Mouse (Mus musculus): ENCODE measurements at regions not wholly inside any gene's neighbourhood (a gene's known extent, or its start where the extent isn't known, plus 50 kb on each side); places are given as distances from the start of the nearest gene placed in this dataset.

DNA sequence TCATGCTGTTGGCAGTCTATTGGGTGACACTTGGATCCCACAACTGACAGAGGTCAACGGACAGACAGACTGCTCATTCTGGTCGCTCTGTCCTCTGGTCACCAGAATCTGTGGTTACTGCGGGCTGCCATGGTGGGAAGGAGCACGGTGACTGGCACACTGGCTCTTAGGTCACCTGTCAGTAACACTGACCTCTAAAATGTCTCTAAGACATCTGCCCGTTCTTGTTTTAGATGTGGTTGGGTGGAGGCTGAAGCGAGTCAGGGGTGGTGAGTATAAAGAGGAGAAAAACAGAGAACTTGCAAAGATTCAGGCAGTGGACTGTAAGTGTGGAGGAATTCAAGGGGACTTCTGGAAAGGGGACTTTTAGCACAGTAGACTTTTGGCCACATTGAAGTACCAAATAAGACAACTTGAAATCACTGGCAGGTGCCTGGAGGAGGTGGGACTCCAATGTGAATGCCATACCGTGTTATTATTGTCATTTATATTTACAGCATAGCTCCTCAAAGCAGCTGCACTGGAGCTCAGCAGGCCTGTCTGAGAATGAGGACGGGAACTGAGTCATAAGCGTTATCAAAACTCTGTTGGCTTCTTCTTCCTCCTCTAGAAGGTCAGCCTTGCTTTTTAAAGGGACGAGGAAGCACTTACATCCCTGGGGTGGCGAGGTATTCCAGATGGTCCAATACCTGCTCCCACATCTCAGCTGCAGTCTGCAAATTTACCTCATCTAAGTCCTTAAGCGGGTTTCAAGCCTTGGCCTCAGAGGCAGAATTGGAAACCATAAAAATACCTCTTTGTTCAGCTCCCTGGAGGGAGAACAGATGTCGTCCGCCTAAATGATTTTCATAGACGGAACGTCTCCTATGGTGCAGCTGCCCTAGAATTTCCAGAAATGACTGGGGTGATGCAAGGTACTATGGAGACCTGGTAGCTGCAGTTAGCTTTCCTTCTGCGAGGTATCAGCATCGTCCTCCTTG, 351.3 kb downstream of the Nuak1 start:
- no peak for DNase-seq

DNA sequence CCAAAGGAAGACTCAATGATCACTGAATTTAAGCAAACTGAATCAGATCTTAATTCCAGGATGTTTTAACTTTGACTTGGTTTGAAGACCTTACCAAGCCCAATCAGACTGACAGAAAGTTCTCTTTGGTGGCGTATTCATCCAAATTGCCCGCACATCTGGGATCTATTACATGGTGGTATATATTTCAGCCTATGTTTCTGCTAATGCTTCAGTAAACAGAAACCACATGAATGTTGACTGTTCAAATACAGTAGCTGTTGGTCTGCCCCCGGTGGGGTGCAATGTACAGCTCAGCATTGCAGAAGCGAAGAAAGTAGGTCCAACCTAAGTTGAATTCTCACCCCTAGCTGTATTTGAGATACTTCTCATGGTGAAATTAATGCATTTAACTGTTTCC, 346.5 kb downstream of the Nuak1 start:
- no peak for DNase-seq

DNA sequence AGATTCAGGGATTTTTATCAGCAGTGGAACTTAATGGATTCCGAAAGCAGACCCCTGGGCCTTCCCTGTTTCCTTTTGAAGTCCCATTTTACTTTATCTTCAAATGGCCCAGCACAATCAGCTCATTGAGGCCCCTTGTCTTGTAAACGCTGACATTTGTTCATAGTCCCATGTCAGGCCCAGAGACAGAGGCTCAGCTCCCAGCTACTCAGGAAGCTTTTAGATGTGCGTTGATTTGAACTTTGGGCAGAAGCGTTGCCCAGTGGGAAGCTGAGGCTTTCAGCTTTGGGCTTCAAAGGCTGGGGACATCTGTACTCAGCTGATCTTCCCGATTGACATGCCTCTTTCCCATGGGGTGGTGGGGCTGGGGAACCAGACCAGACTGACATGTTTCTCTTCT, 343.2 kb downstream of the Nuak1 start:
- DNase-seq = no peak

DNA sequence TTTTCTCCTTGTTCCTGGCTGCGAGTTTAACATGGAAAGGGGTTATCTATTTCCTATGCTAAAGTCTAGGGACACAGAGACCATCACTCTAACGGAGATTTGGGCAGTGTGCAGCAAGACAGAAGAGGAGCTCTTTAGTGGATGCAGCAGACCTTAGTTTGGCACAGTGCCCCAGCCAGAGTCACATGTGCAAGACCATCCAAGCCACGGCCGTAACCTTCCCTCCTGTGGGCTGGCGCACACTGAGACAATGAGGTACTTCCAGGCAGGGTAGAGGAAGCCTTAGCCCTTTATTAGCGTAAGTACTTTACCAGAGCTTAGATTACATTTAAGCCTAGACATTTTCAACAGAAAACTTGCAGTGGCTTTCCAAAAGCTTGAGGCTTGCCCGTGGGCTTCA, 336.4 kb downstream of the Nuak1 start:
- DNase-seq = no peak

DNA sequence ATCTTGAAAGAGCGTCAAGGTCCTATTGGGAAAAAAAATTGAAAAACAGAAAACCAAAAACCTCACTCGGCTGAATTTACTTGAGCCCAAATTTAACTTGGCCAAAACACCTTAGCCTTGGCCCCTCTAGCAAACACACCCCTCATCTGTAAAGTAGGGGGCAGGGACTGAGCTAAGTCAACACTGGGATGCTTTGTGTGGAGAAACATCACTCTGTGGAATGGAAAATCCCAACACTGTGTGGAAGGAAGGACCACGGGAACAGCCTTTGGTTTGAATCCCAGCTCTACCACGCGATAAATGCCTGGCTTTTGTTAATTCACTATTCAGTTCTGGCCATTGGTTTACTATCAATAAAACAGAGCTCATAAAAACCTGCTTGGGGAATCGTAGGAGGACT, 335.8 kb downstream of the Nuak1 start:
- no peak for DNase-seq

DNA sequence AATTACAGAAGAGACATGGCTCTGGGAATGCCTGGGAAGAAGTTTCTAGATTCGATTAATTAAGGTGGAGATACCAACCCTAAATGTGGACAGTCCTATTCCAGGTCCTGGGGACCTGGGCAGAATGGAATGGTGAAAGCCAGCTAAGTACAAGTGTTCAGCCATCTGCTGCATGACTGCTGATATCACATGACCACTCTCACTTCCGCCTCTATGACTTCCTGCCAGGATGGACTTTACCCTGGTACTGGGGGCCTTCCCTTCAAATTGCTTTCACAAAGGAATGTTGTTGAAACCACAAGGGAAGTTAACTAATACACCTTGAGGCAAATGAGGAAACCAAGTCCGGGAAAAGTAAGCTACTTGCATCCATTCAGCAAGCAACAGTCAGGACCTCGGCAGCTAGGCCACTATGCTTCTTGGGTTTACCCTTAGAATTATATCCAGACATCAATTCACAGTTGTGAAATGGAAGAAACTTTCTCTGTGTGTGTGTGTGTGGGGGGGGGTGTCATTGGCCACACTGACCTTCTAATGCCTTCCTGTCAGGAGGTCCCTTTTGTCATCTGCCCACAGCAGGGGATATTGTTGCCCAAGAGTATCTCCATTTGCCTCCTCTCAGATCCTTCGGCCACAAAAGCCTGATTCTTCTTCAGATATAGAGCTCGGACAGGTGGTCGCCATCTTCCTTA, 330.6 kb downstream of the Nuak1 start:
- DNase-seq = no peak

DNA sequence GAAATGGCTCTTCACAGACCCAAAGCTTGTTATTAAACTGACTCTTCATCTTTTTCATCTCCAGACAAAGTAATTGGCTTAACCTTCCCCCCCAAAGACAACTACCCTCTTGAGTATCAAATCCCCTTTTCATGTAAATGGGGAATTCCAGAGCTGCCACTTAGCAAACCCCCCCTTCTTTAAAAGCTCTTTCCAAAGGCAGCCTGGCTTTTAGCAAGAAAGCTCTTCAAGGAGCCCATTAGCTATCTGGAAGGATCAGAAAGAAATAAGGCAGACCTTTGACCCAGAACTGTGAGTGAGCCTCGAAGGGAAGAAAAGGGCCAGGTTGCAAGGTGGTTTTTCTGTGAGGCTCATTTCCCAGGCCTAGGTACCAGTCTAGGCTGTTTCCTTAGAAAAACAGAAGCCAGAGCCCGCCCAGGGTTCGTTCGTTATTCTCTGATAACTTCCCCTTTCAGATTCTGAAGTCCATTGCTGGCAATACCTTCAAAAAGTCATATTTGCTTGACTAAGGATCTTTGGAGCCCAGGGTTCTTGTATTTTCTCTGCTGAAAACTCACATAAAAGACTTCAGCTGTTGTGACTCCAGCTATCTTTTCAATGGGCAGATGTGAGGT, 329.9 kb downstream of the Nuak1 start:
- no peak for DNase-seq

DNA sequence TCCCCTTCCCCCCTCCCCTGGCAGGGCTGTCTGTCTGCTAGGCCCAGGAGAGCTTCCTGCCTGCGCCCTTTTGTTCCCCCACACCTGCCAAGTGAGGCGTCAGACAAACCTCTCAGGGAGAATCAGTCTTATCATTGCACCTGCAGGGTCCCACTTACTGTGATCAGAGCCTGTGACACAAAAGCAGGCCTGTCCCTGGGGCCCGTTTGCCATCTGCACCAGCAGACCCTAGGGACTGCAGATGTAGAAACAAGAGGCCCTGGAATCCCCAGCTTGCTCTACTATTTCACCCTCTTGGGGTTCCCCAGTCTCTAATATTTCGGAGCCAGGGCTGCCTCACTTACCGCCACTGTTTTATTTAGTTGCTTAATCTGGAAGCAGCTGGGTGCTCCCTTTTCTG, 328.9 kb downstream of the Nuak1 start:
- DNase-seq = no peak

DNA sequence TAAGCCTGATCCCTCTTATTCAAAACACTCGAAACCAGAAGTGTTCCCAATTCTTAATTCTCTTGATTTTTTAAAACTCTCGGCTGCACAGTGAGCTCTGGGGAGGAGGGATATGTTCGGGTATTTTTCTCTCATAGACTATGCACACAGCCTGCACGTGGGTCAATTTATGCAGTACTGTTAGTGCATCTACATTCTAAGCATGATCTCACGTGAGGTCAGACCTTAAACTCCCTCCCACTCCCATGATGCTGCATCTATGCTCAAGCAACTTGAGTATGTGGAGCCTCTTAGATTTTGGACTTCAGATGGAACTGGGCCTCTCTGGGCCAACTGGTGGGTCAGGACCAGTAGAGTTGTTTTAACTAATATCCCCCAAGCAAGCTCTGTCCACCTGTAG, 328.5 kb downstream of the Nuak1 start:
- DNase-seq = no peak

DNA sequence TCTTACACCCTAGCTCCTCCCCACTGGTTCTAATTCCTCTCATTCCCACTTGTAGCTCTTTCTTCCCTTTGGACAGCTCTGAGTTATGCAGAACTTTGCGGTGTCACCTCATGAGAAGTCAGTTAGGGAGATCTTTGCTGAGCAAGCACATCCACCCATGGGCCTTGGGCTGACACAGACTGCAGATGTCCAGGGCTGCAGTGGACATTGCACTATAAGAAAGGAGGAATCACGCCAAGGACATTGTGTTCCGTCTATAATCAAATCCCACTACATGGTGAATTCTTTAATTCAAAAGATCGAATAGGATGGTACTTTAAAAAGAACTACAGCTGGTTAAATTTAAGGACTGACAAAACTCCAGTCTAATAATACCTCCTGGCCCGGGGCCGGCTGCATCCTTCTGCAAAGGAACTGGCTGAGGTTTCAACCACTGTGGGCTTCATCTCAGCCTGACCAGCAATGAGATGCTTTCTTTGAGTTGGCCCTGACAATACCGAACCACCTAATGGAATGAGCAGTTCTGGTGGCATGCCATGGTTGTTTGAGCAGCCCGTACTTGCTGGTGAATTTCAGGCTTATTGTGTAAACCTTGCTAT, 320.3 kb downstream of the Nuak1 start:
- DNase-seq = no peak

DNA sequence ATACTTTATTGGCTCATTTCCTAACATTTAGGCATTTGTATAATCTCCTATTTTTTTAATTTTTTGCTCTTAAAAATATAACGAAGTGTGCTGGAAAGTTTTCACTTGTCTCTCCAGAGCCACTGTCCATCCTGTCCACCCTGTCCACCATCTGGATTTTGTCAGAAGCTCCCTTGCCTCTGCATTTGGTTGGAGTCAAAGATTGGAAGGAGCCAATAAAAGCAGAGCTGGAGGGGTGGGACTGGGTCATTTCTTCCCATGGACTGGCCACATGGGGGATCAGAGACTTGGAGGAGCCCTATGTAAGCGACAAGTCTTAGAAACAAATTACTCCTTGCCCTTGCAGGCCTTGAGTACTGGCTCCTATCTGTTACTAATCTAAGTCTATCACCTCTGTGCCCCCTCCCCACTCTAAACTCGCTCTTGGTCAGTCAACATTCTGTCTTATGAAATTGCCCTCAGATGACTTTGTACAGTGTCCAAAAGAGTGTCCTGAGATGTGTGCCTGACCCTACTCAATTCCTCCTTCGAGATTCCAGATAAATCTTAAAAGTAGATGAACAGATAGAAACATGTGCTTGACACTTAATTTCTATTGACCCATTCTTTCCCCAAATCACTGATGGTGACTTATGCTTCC, 303.3 kb downstream of the Nuak1 start:
- no peak for DNase-seq

DNA sequence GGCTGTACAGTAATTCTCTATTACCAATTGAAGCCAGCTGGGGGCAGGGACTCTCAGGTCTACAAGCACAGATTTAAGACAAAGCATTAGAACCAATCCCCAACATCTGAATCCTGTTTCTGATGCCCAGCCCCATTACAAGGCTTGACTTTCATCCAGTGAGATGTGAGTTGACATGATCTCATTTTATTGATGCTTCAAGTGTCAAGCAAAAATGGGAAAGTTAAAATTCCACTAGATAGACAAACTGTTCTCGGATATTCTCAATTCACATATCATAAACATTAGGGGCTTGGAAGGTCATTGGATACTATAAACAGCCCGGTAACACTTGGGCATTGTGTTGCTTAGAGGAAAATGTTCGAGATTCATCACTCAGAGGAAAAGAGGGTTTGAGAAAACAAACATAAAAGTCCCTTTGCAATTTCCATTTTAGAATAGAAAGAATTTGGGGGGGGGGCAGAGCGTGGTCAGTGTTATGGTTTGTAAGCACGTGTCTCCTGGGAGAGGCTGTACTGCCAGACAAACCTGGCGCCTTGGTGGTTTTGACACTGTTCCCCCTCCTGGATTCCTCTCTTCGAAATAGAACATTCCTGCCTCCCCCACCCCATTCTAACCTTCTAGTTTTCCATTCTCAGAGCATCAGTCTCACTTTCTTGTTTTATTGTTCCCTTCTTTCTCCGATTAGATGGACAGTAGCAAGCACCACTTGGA, 297.5 kb downstream of the Nuak1 start:
- no peak for DNase-seq

DNA sequence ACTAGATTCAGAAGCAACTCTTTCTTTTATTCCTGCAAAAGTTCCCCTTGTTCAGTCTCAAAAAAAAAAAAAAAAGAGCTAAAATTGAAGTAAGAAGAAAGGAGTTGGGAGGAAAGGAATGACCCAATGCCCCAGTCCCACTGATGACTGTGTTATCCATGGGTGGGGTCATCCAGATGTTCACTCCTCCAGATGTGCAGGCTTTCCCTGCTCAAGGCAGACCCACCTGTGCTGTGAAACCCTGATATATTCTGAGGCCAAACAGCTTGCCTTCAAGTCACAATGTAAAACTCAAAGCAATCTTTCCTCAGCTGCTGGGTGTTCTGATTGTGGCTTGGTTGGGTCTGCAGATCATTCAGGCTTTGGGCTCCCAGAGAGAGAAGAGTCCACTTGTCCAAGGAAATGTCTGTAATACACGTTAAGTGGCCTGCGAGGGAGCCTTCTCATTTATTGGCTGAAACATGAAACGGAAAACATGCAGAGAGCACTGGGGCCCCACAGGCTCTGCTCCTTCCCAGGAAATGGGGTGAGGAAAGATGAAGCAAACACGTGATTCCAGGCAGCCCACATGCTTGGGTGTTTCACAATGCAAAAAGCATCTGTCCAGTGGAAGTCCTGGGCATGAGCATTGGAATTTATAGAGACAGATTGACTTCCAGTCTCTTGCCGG, 296.6 kb downstream of the Nuak1 start:
- peak; percentile 15 for DNase-seq

DNA sequence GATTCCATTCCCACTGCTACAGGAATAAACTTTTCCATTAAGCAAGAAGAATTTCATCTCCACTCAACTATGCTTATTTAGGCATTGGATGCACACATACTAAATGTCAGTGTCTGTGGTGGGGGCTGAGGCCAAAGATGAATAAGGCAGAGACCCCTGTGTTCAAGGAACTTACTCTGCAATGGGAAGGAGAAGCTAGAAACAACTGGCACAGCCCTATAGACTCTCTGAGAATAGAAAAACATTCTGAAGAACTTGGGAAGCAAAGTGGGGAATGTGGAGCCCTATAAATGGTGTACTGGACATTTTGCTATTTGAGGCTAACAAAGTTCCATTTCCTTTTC, 296.1 kb downstream of the Nuak1 start:
- no peak for DNase-seq

DNA sequence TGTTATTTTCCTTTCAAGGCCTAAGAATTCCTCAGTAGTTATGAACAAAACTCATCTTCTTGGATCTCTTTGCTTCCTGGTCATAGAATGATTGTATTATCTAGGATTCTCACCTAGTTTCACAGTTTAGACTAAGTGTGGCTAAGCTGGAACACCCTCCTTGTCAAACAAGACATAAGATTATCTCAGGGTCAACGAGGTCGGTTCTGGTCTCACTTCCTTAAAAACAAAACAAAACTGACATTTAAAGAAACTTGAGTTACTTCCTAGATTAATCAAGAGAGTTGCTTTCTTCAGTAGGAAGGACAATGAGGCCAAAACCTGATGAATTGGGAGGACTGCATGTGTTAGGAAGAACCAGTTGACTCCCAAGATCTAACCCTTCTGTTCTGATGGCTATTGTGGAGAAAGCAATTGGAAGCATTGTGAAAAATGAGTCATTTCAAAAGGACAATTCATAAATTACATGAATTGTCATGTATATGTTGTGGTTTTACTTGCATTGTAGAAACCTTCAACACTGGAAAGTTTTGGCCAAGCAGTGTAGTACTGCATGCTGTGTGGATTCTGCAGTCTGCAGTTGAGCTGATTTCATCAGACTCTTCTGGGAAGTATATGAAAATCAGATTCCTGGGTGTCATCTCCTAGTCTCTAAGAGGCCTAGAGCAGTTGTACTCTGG, 293.0 kb downstream of the Nuak1 start:
- DNase-seq = no peak

DNA sequence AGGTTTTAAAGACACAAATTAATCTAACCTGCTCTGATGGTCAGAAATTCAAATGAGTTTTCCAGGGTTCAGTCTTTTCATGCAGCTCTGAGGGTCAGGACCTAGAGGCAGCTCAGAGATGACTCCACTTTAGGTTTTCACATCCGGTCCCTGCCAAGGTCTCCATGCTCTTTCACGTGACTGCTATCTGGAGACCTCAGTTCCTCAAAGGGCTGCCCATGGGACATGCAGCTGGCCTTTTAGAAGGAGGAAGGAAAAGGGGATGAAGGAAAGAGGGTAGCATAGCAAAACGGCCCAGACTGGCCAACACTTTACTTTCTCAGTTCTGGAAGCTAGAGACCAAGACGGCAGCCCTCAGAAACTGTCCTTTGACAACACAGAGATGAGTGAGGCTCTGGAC, 276.6 kb downstream of the Nuak1 start:
- no peak for DNase-seq

DNA sequence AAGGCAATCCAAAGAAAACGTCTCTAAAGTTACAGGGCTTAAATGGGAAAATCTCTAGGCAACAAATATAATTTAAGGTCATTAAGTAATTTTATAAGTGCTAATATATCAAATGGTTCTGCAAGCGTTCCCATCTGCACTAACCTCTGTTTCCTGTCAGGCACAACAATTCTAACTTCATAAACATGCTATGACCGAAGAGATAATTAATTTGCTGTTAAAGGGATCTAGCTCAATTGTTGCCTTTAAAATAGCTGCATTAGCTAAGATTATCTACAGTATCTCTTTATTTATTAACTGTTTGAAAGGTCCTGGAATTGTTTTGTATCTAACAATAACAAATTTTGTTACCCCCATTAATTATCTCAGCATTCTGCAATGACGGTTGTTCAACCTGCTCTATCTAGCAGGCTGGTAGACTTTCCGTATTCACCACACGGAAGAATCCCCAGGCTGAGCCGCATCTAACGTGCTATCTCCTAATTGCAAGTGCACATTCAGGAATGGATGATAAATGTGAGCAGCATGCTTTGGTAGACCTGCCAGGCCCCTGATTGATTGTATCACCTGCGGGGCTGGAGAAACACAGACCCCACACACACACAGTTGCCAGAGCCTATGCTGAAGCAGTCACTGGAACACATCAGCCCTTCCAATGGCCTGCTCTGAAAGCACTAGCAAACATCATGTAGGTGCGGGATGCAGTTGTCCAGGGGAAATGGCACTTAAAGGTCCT, 274.4 kb downstream of the Nuak1 start:
- DNase-seq = peak; percentile 5

DNA sequence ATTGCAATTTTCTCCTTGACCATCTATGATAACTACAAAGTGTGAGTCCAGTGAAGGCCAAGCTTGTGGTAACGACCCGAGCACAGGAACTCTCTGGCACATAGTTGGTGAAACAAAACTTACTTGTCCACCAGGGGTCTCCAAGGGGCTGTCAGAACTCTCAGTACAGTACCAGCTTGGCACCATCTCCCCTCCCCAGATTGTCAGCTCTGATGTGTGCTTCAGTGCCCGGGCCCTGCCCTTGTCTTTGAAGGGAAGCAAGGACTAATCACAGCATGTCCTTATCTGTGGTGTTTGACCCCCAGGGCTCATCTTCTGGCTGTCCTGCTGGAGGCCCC, 273.9 kb downstream of the Nuak1 start:
- peak; percentile 11 for DNase-seq

DNA sequence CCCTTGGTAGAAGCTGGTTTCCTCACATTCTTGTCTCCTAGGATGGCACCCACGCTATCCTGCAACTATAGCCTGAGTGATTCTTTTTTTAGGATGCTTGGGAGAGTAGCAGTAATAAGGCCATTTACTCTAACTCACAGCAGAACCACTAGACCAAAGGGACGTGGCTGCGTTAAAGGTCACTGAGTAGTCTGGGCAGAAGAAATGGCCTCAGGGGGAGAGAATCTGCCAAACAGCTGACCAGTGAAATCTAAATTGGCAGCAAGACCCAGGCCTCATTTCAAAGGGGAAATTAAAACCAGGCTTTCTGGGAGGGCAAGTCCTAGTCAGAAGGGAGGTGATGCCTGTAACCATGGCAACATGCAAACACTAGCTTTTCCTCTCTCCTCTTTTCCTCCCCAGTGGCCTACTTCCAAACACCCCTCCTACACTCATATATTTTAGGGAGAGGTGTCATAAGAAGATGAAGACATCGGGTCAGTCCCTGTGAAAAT, 267.5 kb downstream of the Nuak1 start:
- peak; percentile 32 for DNase-seq

DNA sequence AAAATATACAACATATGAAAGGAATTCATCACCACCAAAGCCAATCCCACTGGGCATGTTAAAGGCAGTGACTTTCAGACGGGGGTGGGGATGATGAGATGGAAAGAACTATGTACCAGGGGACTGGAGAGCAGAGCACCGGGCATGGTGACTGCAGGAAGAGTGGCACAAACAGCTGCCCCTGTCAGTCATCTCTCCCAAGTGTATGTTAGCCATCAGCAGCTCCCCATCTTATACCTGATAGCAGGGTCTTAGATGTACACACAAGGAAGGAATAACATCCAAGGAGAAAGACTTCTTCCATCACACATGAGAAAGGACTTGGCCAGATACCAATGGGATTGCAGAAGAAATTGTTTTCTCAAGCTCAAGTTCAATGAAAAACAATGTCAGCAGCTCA, 257.2 kb downstream of the Nuak1 start:
- no peak for DNase-seq
